Mouse (Mus musculus) neural tube, embryonic 15.5 days (tissue): ENCODE measurements at regions not wholly inside any gene's neighbourhood (a gene's known extent, or its start where the extent isn't known, plus 50 kb on each side); places are given as distances from the start of the nearest gene placed in this dataset.

Experiments
- ATAC-seq: fragments of 200-750 bp; cut with Nextera tagmentation; 2 replicates; pipeline ENCODE4 v1.8.0; 2017; ENCODE audit warnings: mild to moderate bottlenecking, moderate TSS enrichment, moderate library complexity; ENCODE audit not compliant: low FRiP score
- H3K27ac ChIP-seq: fragments of 300-500 bp; sonication (generic); replicated peaks from 2 replicates; pipeline ENCODE4 v1.5.1; 2015; ENCODE audit warnings: mild to moderate bottlenecking, inconsistent platforms
- H3K27me3 ChIP-seq: fragments of 300-500 bp; sonication (generic); replicated peaks from 2 replicates; pipeline ENCODE4 v1.6.1; 2015; ENCODE audit warnings: inconsistent platforms
- H3K36me3 ChIP-seq: fragments of 300-500 bp; sonication (generic); 2 replicates; pipeline ENCODE4 v1.6.1; 2015; ENCODE audit warnings: inconsistent platforms
- H3K4me1 ChIP-seq: fragments of 300-500 bp; sonication (generic); 2 replicates; pipeline ENCODE4 v1.6.1; 2015; ENCODE audit warnings: inconsistent platforms
- H3K4me2 ChIP-seq: fragments of 300-500 bp; sonication (generic); 2 replicates; pipeline ENCODE4 v1.6.1; 2015; ENCODE audit warnings: inconsistent platforms, mild to moderate bottlenecking, moderate library complexity
- H3K4me3 ChIP-seq: fragments of 300-500 bp; sonication (generic); replicated peaks from 2 replicates; pipeline ENCODE4 v1.5.1; 2015; ENCODE audit warnings: mild to moderate bottlenecking, inconsistent platforms
- H3K9ac ChIP-seq: fragments of 300-500 bp; sonication (generic); replicated peaks from 2 replicates; pipeline ENCODE4 v1.6.1; 2015; ENCODE audit warnings: mild to moderate bottlenecking, inconsistent platforms
- H3K9me3 ChIP-seq: fragments of 300-500 bp; sonication (generic); replicated peaks from 2 replicates; pipeline ENCODE4 v1.6.1; 2016; ENCODE audit warnings: inconsistent platforms
- WGBS: fragments of 180-500 bp; shearing (Covaris S2); methylation state at CpG from one replicate; pipeline ENCODE4 v1.1.7; 2015; ENCODE audit warnings: mixed read lengths; 5-methylcytosine and 5-hydroxymethylcytosine counted together

DNA sequence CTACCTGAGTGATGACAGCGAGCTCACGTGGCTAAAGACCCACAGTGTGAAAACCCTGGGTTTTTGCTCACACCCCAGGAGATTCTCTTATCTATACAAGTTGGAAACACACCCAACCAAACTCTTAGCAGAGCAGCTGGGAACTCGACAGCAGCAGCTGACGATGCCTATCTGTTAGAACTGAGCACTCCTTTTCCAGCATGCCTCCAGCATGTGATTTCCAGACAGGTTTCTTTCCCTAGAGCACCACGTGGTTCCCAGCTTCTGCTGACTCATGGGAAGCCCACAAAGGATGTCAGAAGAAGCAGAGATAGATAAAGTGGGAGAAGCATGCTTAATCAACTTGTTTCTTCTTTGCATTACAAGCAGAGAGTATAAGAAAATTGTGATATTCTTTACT is 194.5 kb downstream of the Gpam start:
- Histone ChIP-seq H3K4me3 (no peak overlapping the region), H3K9me3 (no peaks in the 10 kb centered on the region), H3K9ac (no peak overlapping the region), H3K4me2 (no peak overlapping the region), H3K4me1 (no peaks in the 10 kb centered on the region), H3K36me3 (no peaks in the 10 kb centered on the region), H3K27me3 (no peaks in the 10 kb centered on the region), H3K27ac (no peak overlapping the region)
- WGBS = 78% methylated on average over 5 of the region's 5 CpGs
- ATAC-seq = no peak

GRCm38 (mm10) chr19:54925888-54926287 is 201.2 kb downstream of the Gpam start:
- H3K4me2 ChIP-seq = no peak overlapping the region
- WGBS = 80% methylated on average over 4 of the region's 4 CpGs
- H3K9me3 ChIP-seq = no peaks in the 10 kb centered on the region
- no peaks in the 10 kb centered on the region for H3K4me1 ChIP-seq
- H3K36me3 ChIP-seq = no peaks in the 10 kb centered on the region
- no peak overlapping the region for H3K4me3 ChIP-seq
- H3K27ac ChIP-seq = no peak overlapping the region
- no peaks in the 10 kb centered on the region for H3K27me3 ChIP-seq
- no peak for ATAC-seq
- no peak overlapping the region for H3K9ac ChIP-seq

DNA sequence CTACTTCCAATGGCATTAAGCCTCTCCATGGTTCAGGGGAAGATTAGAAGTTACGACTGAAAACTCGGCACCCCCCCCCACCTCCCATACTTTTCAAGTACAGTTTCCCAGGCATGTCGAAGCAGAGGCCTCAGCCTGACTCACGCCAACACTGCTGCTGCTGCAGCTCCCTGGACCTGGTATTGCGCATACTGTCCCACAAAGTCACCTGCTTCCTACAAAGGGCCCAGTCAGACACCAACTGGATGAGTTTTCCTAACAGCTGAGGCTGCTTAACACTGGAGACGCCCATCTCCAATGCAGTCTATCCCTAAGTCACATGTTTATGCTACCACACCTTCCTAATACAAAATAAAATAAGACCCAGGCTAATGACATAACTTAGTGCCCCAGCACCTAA is 207.4 kb downstream of the Gpam start:
- Histone ChIP-seq H3K9me3 (no peaks in the 10 kb centered on the region), H3K9ac (no peak overlapping the region), H3K27me3 (no peaks in the 10 kb centered on the region), H3K4me2 (no peak overlapping the region), H3K27ac (no peak overlapping the region), H3K4me1 (no peaks in the 10 kb centered on the region), H3K36me3 (no peaks in the 10 kb centered on the region), H3K4me3 (no peak overlapping the region)
- ATAC-seq = no peak
- WGBS = 86% methylated on average over 6 of the region's 6 CpGs

- H3K36me3 ChIP-seq = no peaks in the 10 kb centered on the region
- no peaks in the 10 kb centered on the region for H3K9me3 ChIP-seq
- ATAC-seq = no peak
- no peaks in the 10 kb centered on the region for H3K27me3 ChIP-seq
- no peak overlapping the region for H3K9ac ChIP-seq
- WGBS = 84% methylated on average over 5 of the region's 5 CpGs
- no peak overlapping the region for H3K27ac ChIP-seq
- H3K4me3 ChIP-seq = no peak overlapping the region
- H3K4me1 ChIP-seq = no peaks in the 10 kb centered on the region
- H3K4me2 ChIP-seq = no peak overlapping the region
Measured at GRCm38 (mm10) chr19:54893622-54894021, 233.4 kb downstream of the Gpam start.

DNA sequence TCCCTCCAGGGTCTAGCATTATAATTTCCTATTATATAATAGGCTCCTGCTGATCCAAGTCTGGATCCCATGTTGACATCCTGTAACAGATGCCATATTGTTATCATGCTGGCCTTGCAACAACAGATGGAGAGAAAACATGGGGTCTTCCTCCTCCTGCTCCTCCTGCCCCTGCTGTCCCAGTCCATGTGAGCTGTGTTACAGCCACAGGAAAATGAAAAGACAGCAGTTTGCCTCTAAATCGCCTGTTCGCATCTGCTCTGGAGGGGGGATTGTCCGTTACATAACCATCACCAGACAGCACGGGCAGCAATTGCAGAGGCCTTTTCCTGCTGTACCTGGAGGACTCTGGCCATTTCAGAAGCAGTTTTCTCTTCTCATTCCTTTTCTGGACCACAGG is 260.0 kb downstream of the Gpam start:
- Histone ChIP-seq H3K4me2 (no peak overlapping the region), H3K36me3 (no peaks in the 10 kb centered on the region), H3K27ac (no peak overlapping the region), H3K9ac (no peak overlapping the region), H3K27me3 (no peaks in the 10 kb centered on the region), H3K9me3 (no peaks in the 10 kb centered on the region), H3K4me3 (no peak overlapping the region), H3K4me1 (no peaks in the 10 kb centered on the region)
- 77% methylated on average over 4 of the region's 4 CpGs for WGBS
- no peak for ATAC-seq

DNA sequence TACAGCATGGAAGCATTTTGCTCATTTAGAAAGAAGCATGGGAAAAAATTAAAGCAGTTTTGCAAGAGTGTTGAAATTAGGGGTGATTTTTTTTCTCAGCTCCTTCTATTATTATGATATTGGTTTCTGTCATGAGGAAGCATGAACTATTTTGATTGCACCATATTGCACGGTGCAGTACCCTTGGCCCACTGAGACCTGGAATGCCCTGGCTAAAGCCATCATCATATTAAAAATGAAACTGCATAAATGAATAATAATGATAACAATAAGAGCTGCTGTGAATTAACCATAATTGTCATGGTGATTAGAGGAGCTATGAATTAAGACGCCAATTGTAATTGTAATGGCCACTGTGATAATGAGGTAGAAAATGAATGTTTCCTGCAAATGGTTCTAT is 271.8 kb downstream of the Gpam start:
- Histone ChIP-seq H3K4me2 (no peak overlapping the region), H3K27me3 (no peaks in the 10 kb centered on the region), H3K9ac (no peak overlapping the region), H3K4me3 (no peak overlapping the region), H3K4me1 (no peaks in the 10 kb centered on the region), H3K27ac (no peak overlapping the region), H3K9me3 (no peaks in the 10 kb centered on the region), H3K36me3 (no peaks in the 10 kb centered on the region)
- WGBS = 50% methylated on average over 2 of the region's 2 CpGs
- ATAC-seq = no peak

DNA sequence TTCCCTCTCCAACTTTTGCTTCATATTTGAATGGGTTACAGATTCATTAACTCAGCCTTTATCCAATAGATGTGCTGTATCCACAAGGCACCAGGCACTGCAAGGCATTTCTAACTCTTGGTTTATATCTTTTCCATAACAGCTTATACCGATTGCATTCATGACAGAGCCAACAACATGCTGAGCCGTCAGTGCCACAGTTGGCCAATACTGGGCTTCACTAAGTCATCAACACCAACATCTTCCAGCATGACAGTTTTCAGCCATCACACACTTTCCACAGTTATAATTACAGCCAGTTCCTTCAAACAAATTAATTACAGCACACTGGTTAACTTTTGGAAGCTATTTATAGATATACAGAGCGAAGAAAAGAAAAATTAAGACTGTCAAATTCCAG is 288.8 kb downstream of the Gpam start:
- H3K4me1 ChIP-seq = no peaks in the 10 kb centered on the region
- no peak overlapping the region for H3K4me3 ChIP-seq
- H3K9ac ChIP-seq = no peak overlapping the region
- H3K4me2 ChIP-seq = no peak overlapping the region
- no peaks in the 10 kb centered on the region for H3K36me3 ChIP-seq
- no peaks in the 10 kb centered on the region for H3K9me3 ChIP-seq
- H3K27ac ChIP-seq = no peak overlapping the region
- 81% methylated on average over 3 of the region's 3 CpGs for WGBS
- no peak for ATAC-seq
- H3K27me3 ChIP-seq = no peaks in the 10 kb centered on the region

DNA sequence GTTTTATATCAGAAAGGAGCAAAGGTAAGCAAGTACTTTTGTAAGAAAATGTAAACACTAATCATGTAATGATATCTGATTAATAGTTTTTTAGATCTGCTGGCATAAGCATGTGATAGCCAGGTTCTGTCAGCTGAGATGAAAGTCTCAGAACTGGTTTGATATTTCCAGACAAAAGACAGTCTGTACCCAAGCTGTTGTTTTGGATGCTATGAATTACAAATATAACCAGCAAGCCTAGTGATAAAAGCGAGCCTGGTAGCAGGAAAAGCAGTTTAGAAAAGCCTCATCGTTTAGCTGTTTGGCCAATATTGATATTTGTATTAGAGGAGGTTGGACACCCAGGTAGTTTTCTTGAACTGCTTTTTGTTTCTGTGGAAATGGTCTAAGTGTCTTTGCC is 290.6 kb downstream of the Gpam start:
- WGBS = 91% methylated on average over 2 of the region's 2 CpGs

DNA sequence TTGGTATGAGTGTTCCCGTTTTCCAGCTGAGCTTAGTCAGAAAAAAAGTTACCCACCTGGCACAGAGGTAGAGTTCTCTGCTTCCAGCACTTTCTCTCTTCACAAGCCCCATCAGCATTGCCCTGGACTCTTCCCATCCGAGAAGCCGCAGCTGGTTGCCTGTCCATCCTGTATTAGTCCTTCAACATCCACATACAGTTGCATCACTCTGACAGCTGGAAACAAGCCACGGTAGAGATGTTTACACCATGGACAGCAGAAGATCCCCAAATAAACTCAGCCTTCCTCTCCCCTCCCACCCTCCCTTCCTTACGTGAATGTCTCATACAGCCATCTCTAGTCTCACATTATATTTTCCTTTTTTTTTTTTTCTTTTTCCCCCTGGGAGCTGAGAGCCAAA is 304.9 kb downstream of the Gpam start:
- WGBS = 86% methylated on average over 5 of the region's 5 CpGs
- Histone ChIP-seq H3K9me3 (no peaks in the 10 kb centered on the region), H3K9ac (no peak overlapping the region), H3K4me2 (no peak overlapping the region), H3K36me3 (no peaks in the 10 kb centered on the region), H3K27me3 (no peaks in the 10 kb centered on the region), H3K27ac (no peak overlapping the region), H3K4me3 (no peak overlapping the region), H3K4me1 (no peaks in the 10 kb centered on the region)
- no peak for ATAC-seq

More for the DNA sequence above, 290.6 kb downstream of the Gpam start:
- Histone ChIP-seq H3K9ac (no peak overlapping the region), H3K27me3 (no peaks in the 10 kb centered on the region), H3K4me1 (no peaks in the 10 kb centered on the region), H3K27ac (no peak overlapping the region), H3K4me2 (no peak overlapping the region), H3K9me3 (no peaks in the 10 kb centered on the region), H3K4me3 (no peak overlapping the region), H3K36me3 (no peaks in the 10 kb centered on the region)
- no peak for ATAC-seq

GRCm38 (mm10) chr19:54820587-54820986 is 306.5 kb downstream of the Gpam start:
- Histone ChIP-seq H3K4me3 (no peak overlapping the region), H3K27ac (no peak overlapping the region), H3K27me3 (no peaks in the 10 kb centered on the region), H3K4me1 (no peaks in the 10 kb centered on the region), H3K9me3 (no peaks in the 10 kb centered on the region), H3K36me3 (no peaks in the 10 kb centered on the region), H3K4me2 (no peak overlapping the region), H3K9ac (no peak overlapping the region)
- WGBS = 74% methylated on average over 4 of the region's 4 CpGs
- no peak for ATAC-seq

- ATAC-seq = no peak
- H3K36me3 ChIP-seq = no peaks in the 10 kb centered on the region
- H3K4me2 ChIP-seq = no peak overlapping the region
- H3K4me3 ChIP-seq = no peak overlapping the region
- WGBS = 58% methylated on average over 8 of the region's 8 CpGs
- no peaks in the 10 kb centered on the region for H3K4me1 ChIP-seq
- no peak overlapping the region for H3K27ac ChIP-seq
- no peaks in the 10 kb centered on the region for H3K27me3 ChIP-seq
- no peaks in the 10 kb centered on the region for H3K9me3 ChIP-seq
- H3K9ac ChIP-seq = no peak overlapping the region
Measured at GRCm38 (mm10) chr19:54801123-54801742, 325.8 kb downstream of the Gpam start.

DNA sequence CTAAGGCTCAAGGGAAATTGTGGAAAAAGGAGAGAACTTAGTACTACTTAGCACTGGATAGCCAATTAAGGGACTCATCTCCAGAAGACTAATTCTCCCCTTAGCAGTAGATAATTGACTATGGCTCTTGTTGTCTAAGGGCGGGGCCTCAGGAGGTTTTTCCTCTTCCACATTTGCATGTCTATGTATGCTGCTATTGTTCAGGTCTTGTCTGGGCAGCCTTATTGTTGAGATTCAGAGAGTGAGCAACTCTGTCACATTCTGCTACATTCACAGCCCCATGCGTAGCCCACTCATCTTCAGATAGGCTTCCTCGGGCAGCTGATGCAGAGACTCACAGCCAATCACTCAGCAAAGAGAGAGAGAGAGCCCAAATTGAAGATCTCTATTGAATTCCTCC is 339.9 kb downstream of the Gpam start:
- H3K4me2 ChIP-seq = no peak overlapping the region
- H3K4me3 ChIP-seq = no peak overlapping the region
- H3K36me3 ChIP-seq = no peaks in the 10 kb centered on the region
- no peaks in the 10 kb centered on the region for H3K4me1 ChIP-seq
- no peak overlapping the region for H3K27ac ChIP-seq
- no peak overlapping the region for H3K9ac ChIP-seq
- ATAC-seq = no peak
- 61% methylated on average over 3 of the region's 3 CpGs for WGBS
- H3K9me3 ChIP-seq = no peaks in the 10 kb centered on the region
- no peaks in the 10 kb centered on the region for H3K27me3 ChIP-seq

DNA sequence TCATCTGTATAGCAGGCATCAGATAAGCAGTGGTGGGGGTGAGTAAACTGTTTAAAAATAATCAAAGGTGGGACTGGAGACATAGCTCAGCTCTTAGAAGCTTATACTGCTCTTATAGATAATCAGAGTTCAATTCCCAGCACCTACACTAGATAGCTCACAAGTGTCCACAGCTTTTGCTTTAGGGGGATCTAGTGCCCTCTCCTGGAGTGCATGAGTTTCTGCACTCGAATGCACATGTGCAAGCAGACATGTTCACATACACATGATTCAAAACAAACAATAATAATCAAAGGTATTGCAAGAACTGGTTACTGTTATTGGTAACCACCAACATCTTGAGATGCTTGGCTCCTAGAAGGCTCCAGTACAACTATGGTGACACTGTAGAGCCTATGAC is 343.3 kb downstream of the Gpam start:
- Histone ChIP-seq H3K4me1 (no peaks in the 10 kb centered on the region), H3K4me2 (no peak overlapping the region), H3K4me3 (no peak overlapping the region), H3K27me3 (no peaks in the 10 kb centered on the region), H3K27ac (no peak overlapping the region), H3K36me3 (no peaks in the 10 kb centered on the region), H3K9ac (no peak overlapping the region), H3K9me3 (no peaks in the 10 kb centered on the region)
- 69% methylated on average over 1 of the region's 1 CpGs for WGBS
- no peak for ATAC-seq
